Mouse (Mus musculus) lung, adult 2 months (tissue): ENCODE results near the gene Zfyve21.

ENCODE experiments used
- CTCF ChIP-seq: fragments of 200-500 bp; IDR thresholded peaks from 2 replicates; pipeline ENCODE4 v1.5.1; 2011; ENCODE audit warnings: mild to moderate bottlenecking, low read length, control low read depth; ENCODE audit not compliant: insufficient read depth
- POLR2A ChIP-seq: fragments of 200-500 bp; IDR thresholded peaks from 2 replicates; pipeline ENCODE4 v1.6.1; 2011; ENCODE audit warnings: low read depth, mild to moderate bottlenecking, control low read depth, low read length, borderline replicate concordance; ENCODE audit errors: extremely low read depth

DNA sequence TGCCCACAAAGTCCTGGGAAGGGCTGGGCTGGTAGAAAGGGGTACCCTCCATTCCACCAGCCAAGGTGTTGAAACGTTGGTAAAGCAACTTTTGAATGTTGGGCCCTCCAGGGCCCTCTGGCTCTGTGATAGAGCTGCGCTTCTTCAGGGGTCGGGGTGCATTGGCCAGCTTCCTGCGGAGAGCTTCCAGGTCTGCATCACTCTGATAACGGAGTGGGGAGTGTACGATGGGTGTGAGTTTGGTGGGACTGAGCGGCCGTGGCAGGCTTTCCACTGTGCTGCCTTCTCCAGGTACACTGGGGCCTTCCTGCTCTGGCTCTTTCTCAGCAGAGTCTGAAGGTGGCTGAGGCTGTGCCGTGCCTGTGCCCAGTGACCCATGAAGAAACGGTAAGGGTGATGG is 19.5 kb downstream of the Zfyve21 start:
- no peak for TF ChIP-seq POLR2A
- TF ChIP-seq CTCF = no peak
